Mouse (Mus musculus) testis, adult 2 months (tissue): ENCODE measurements around the gene Gm43302.
"Not testable (repeated sequence)": the region's sequence is repeated elsewhere in the genome, so short reads cannot be mapped to it uniquely, and the experiment has no call there.

ENCODE experiments used
- CTCF ChIP-seq: fragments of 200-500 bp; IDR thresholded peaks from 2 replicates; pipeline ENCODE4 v1.5.1; 2012; ENCODE audit warnings: low read depth, mild to moderate bottlenecking, inconsistent platforms, low read length, moderate library complexity; ENCODE audit not compliant: control insufficient read depth, insufficient read depth, insufficient replicate concordance
- POLR2A ChIP-seq: fragments of 200-500 bp; IDR thresholded peaks from 2 replicates; pipeline ENCODE4 v1.6.1; 2012; ENCODE audit warnings: low read depth, mild to moderate bottlenecking, inconsistent platforms, low read length, moderate library complexity; ENCODE audit not compliant: control insufficient read depth

DNA sequence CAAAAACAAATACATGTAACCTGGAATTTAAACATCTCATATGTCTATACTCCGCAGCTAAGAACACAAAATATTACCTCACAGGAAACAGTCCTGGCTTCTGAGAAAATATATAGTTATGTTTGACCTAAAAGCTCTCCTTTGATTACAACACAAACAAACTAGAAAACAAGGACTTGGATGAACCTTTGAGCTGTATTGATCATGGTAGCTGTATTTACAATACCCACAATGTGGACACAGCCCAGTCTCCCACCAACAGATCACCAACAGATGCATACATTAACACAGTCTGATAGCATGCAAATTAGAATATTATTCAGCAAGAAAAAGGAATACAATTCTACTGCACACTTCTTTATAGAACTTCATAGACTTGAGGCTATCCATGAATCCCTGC is 55.1 kb downstream of the Gm43302 start:
- TF ChIP-seq CTCF, POLR2A: not testable (repeated sequence)
